Mouse (Mus musculus): ENCODE results near the gene Hist1h2bf. TPM values are rescaled to one million over a fixed set of nuclear protein-coding genes. Genes with fewer than 3 reads are reported as not detected.
"Not testable (repeated sequence)": the region's sequence is repeated elsewhere in the genome, so short reads cannot be mapped to it uniquely, and the experiment has no call there.

The Hist1h2bf gene
- total RNA-seq, 2 experiments from 2014 or later, result 321 to 575 TPM

DNA sequence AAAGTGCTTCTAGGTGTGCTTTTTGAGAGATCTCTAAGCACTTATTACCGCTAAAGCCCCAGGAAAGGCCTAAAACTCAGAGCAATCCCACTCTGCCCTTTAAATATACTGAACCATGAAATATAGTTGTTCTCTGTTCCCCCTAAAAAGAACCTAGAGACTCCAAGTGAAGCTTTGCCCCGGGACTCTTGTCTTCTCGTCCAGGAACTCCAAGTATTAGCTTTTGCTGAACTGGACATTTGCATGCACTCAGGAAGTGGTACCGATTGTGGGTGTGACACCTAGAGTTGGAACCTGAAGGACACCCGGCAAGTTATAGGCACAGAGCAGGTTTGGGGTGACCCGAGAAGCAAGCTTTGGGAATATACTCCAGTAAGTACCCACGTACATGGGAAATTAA is 17.2 kb upstream of the Hist1h2bf start:
- no peak for ATAC-seq (replicated peaks; ENCODE audit: poor library complexity)

DNA sequence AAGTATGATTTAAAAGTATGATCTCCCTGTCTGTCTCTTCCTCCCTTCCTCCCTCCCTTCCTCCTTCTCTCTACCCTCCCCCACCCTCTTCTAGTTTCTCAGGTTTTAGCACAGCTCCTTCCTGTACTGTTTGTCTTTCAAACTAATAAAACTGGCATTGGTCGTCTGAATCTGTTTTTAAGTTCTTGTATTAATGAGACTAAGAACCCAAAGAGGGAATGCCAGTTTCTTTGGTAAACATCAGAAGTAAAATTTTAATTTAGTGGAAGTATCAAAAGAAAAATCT is 12.9 kb upstream of the Hist1h2bf start:
- ATAC-seq (replicated peaks; ENCODE audit: poor library complexity), result no peak

GRCm38 (mm10) chr13:23586099-23586939 is 12.3 kb upstream of the Hist1h2bf start:
- no peak for ATAC-seq (replicated peaks; ENCODE audit: poor library complexity)

GRCm38 (mm10) chr13:23585442-23586098 is 11.6 kb upstream of the Hist1h2bf start:
- ATAC-seq (replicated peaks; ENCODE audit: poor library complexity), result peak; percentile 63

DNA sequence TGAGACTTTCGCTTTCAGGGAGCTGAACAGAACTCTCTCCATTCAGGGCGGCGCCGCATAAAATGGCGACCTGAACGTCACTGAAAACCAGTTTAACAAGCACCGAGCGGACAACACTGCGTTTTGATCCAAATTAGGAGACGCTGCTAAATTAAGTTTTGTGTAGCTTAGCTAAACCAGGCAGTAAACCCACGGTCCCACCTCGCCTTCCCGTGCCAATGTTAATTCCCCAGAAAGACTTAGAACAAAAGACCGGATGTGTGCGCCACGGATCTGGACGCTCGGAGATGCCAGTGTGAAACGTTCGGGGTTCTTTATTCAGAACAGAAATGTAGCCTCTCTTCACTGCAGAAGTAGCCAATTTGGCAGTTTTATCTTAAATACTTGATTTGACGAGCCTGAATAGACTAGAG is 11.0 kb upstream of the Hist1h2bf start:
- peak; percentile 17 for ATAC-seq (replicated peaks; ENCODE audit: poor library complexity)

- no peak for ATAC-seq (replicated peaks; ENCODE audit: poor library complexity)
These were observed 10.3 kb upstream of the Hist1h2bf start for GRCm38 (mm10) chr13:23584331-23584730.

DNA sequence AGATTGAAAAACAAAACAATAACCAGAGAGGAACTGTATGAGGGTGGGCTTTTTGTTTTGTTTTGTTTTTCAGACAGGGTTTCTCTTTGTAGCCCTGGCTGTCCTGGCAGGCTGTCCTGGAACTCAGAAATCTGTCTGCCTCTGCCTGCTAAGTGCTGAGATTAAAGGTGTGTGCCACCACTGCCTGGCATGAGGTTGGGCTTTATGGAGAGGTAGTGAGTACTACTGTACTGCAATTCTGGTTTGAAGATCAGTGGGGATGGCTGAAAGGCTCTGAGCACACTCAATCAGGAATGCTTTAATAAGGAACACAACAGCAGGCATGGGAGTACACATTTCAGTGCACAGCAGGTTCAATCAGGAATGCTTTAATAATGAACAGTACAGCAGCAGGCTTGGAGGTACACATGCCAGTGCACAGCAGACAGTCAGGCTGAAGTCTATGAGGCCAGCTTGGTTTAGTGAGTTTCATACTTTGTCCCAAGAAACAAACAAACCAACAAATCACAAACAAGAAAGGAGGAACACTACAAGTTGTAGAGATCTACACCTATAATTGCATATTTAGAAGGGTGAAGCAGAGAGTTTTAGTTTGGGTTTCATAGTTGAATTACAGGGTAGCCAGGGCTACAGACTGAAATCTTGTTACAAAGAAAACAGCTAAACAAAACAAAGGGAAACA is 9.5 kb upstream of the Hist1h2bf start:
- no peak for ATAC-seq (replicated peaks; ENCODE audit: poor library complexity)

- peak; percentile 2 for ATAC-seq (replicated peaks; ENCODE audit: poor library complexity)
These were observed 8.4 kb upstream of the Hist1h2bf start for GRCm38 (mm10) chr13:23582219-23583056.

GRCm38 (mm10) chr13:23581408-23582218 is 7.6 kb upstream of the Hist1h2bf start, which contains the start of gene Hist1h4d:
TSS of gene Hist1h4d (plus strand) at chr13:23581598.
- peak; percentile 69 for ATAC-seq (replicated peaks; ENCODE audit: poor library complexity)

GRCm38 (mm10) chr13:23577835-23578234 is 3.8 kb upstream of the Hist1h2bf start:
- ATAC-seq (replicated peaks; ENCODE audit: poor library complexity), result no peak

- no peak for ATAC-seq (replicated peaks; ENCODE audit: poor library complexity)
These were observed 3.1 kb upstream of the Hist1h2bf start for GRCm38 (mm10) chr13:23576906-23577639.

GRCm38 (mm10) chr13:23576351-23576881 is 2.4 kb upstream of the Hist1h2bf start:
- no peak for ATAC-seq (replicated peaks; ENCODE audit: poor library complexity)

- not testable (repeated sequence) for ATAC-seq (replicated peaks; ENCODE audit: poor library complexity)
These were observed 1.9 kb upstream of the Hist1h2bf start for GRCm38 (mm10) chr13:23575864-23576313.

GRCm38 (mm10) chr13:23575271-23575851 is 1.4 kb upstream of the Hist1h2bf start, which contains the start of gene Hist1h3d:
TSS of gene Hist1h3d (plus strand) at chr13:23575763.
- ATAC-seq (replicated peaks; ENCODE audit: poor library complexity), result peak; percentile 38

GRCm38 (mm10) chr13:23574546-23575170 is 662 bp upstream of the Hist1h2bf start:
- not testable (repeated sequence) for ATAC-seq (replicated peaks; ENCODE audit: poor library complexity)

GRCm38 (mm10) chr13:23573034-23573897 is 730 bp downstream of the Hist1h2bf start:
- ATAC-seq (replicated peaks; ENCODE audit: poor library complexity), result not testable (repeated sequence)

Data from megakaryocyte progenitor cell, adult 5-6 weeks (primary cell).